Mouse (Mus musculus) intestine, embryonic 15.5 days (tissue): Measurements from ENCODE around the gene Gm10282. TPM values are rescaled to one million over a fixed set of nuclear protein-coding genes. Genes with fewer than 3 reads are reported as not detected.

Experiments
- ATAC-seq: fragments of 200-750 bp; cut with Nextera tagmentation; 2 replicates; pipeline ENCODE4 v1.8.0; 2017; ENCODE audit warnings: moderate TSS enrichment, moderate library complexity
- H3K27ac ChIP-seq: fragments of 300-500 bp; sonication (generic); 2 replicates; pipeline ENCODE4 v1.5.1; 2015; ENCODE audit warnings: mild to moderate bottlenecking, inconsistent platforms
- H3K27me3 ChIP-seq: fragments of 300-500 bp; sonication (generic); replicated peaks from 2 replicates; pipeline ENCODE4 v1.6.1; 2015; ENCODE audit warnings: inconsistent platforms
- H3K36me3 ChIP-seq: fragments of 300-500 bp; sonication (generic); 2 replicates; pipeline ENCODE4 v1.6.1; 2015; ENCODE audit warnings: inconsistent platforms
- H3K4me1 ChIP-seq: fragments of 300-500 bp; sonication (generic); replicated peaks from 2 replicates; pipeline ENCODE4 v1.6.1; 2015; ENCODE audit warnings: inconsistent platforms
- H3K4me2 ChIP-seq: fragments of 300-500 bp; sonication (generic); replicated peaks from 2 replicates; pipeline ENCODE4 v1.6.1; 2015; ENCODE audit warnings: mild to moderate bottlenecking, inconsistent platforms
- H3K4me3 ChIP-seq: fragments of 300-500 bp; sonication (generic); replicated peaks from 2 replicates; pipeline ENCODE4 v1.5.1; 2015; ENCODE audit warnings: inconsistent platforms
- H3K9ac ChIP-seq: fragments of 300-500 bp; sonication (generic); 2 replicates; pipeline ENCODE4 v1.6.1; 2015; ENCODE audit warnings: inconsistent platforms
- H3K9me3 ChIP-seq: fragments of 300-500 bp; sonication (generic); 2 replicates; pipeline ENCODE4 v1.6.1; 2016; ENCODE audit warnings: inconsistent platforms
- WGBS: fragments of 180-500 bp; shearing (Covaris S2); methylation state at CpG from one replicate; pipeline ENCODE4 v1.1.7; 2015; 5-methylcytosine and 5-hydroxymethylcytosine counted together
- polyA plus RNA-seq: library from polyadenylated mRNA; unstranded; fragments of >200 nt; fragmentation: Nextera tagmentation; extraction: Ambion mirVana; gene quantifications from 2 replicates; pipeline ENCODE4 v1.2.1, GENCODE M21; 2015

The Gm10282 gene
- polyA plus RNA-seq, 1 experiment from 2014 or later: 24.3 TPM

- H3K4me1 ChIP-seq: no peaks in the 10 kb centered on the region
- no peak overlapping the region for H3K4me2 ChIP-seq
- H3K9me3 ChIP-seq: no peaks in the 10 kb centered on the region
- H3K36me3 ChIP-seq: 0 out of 2 replicates have a peak, but pooled peaks cover 15% of the 10 kb centered on the region
- H3K4me3 ChIP-seq: no peak overlapping the region
- H3K9ac ChIP-seq: no peak overlapping the region
- ATAC-seq: no peak
- H3K27ac ChIP-seq: no peak overlapping the region
- no peaks in the 10 kb centered on the region for H3K27me3 ChIP-seq
These were observed 32.0 kb upstream of the Gm10282 start for GRCm38 (mm10) chr8:72337034-72337433.

GRCm38 (mm10) chr8:72336273-72336672 lies 31.2 kb upstream of the Gm10282 start:
- H3K36me3 ChIP-seq: 0 out of 2 replicates have a peak, but pooled peaks cover 15% of the 10 kb centered on the region
- no peak overlapping the region for H3K4me2 ChIP-seq
- 62% methylated on average over 2 of the region's 2 CpGs for WGBS
- no peak overlapping the region for H3K27ac ChIP-seq
- H3K9me3 ChIP-seq: no peaks in the 10 kb centered on the region
- no peaks in the 10 kb centered on the region for H3K27me3 ChIP-seq
- no peak overlapping the region for H3K4me3 ChIP-seq
- H3K9ac ChIP-seq: no peak overlapping the region
- no peaks in the 10 kb centered on the region for H3K4me1 ChIP-seq
- no peak for ATAC-seq

- H3K27me3 ChIP-seq: no peaks in the 10 kb centered on the region
- no peaks in the 10 kb centered on the region for H3K4me1 ChIP-seq
- no peak overlapping the region for H3K9ac ChIP-seq
- WGBS: 75% methylated on average over 4 of the region's 4 CpGs
- 0 out of 2 replicates have a peak, but pooled peaks cover 8% of the 10 kb centered on the region for H3K36me3 ChIP-seq
- no peaks in the 10 kb centered on the region for H3K9me3 ChIP-seq
- no peak overlapping the region for H3K4me3 ChIP-seq
- H3K27ac ChIP-seq: no peak overlapping the region
- H3K4me2 ChIP-seq: no peak overlapping the region
- ATAC-seq: no peak
These were observed 29.1 kb upstream of the Gm10282 start for GRCm38 (mm10) chr8:72334144-72334641.

- H3K9ac ChIP-seq: no peak overlapping the region
- H3K4me1 ChIP-seq: no peaks in the 10 kb centered on the region
- 55% methylated on average over 3 of the region's 3 CpGs for WGBS
- H3K27ac ChIP-seq: no peak overlapping the region
- no peaks in the 10 kb centered on the region for H3K27me3 ChIP-seq
- ATAC-seq: no peak
- no peak overlapping the region for H3K4me3 ChIP-seq
- no peak overlapping the region for H3K4me2 ChIP-seq
- H3K9me3 ChIP-seq: no peaks in the 10 kb centered on the region
- 0 out of 2 replicates have a peak, but pooled peaks cover 3% of the 10 kb centered on the region for H3K36me3 ChIP-seq
These were observed 28.5 kb upstream of the Gm10282 start for GRCm38 (mm10) chr8:72333429-72334143.

- no peaks in the 10 kb centered on the region for H3K27me3 ChIP-seq
- H3K36me3 ChIP-seq: no peaks in the 10 kb centered on the region
- WGBS: 87% methylated on average over 4 of the region's 4 CpGs
- no peaks in the 10 kb centered on the region for H3K9me3 ChIP-seq
- no peaks in the 10 kb centered on the region for H3K4me1 ChIP-seq
- no peak overlapping the region for H3K27ac ChIP-seq
- no peak overlapping the region for H3K4me2 ChIP-seq
- ATAC-seq: no peak
- H3K4me3 ChIP-seq: no peak overlapping the region
- no peak overlapping the region for H3K9ac ChIP-seq
These were observed 26.6 kb upstream of the Gm10282 start for GRCm38 (mm10) chr8:72331631-72332030.

- no peak for ATAC-seq
- Histone ChIP-seq H3K4me3 (no peak overlapping the region), H3K27me3 (no peaks in the 10 kb centered on the region), H3K9me3 (no peaks in the 10 kb centered on the region), H3K9ac (no peak overlapping the region), H3K4me2 (no peak overlapping the region), H3K27ac (no peak overlapping the region), H3K4me1 (no peaks in the 10 kb centered on the region), H3K36me3 (no peaks in the 10 kb centered on the region)
- WGBS: 82% methylated on average over 6 of the region's 6 CpGs
These were observed 25.9 kb upstream of the Gm10282 start for GRCm38 (mm10) chr8:72330806-72331516.

GRCm38 (mm10) chr8:72329116-72329515 lies 24.1 kb upstream of the Gm10282 start:
- Histone ChIP-seq H3K27me3 (no peaks in the 10 kb centered on the region), H3K9me3 (no peaks in the 10 kb centered on the region), H3K4me1 (no peaks in the 10 kb centered on the region), H3K36me3 (no peaks in the 10 kb centered on the region), H3K4me3 (no peak overlapping the region), H3K9ac (no peak overlapping the region), H3K4me2 (no peak overlapping the region), H3K27ac (no peak overlapping the region)
- WGBS: 85% methylated on average over 3 of the region's 3 CpGs
- ATAC-seq: no peak

GRCm38 (mm10) chr8:72324708-72325107 lies 19.6 kb upstream of the Gm10282 start:
- Histone ChIP-seq H3K4me2 (no peak overlapping the region), H3K4me1 (peaks cover 6% of the 10 kb centered on the region), H3K36me3 (no peaks in the 10 kb centered on the region), H3K9ac (no peak overlapping the region), H3K4me3 (no peak overlapping the region), H3K27me3 (peaks cover 15% of the 10 kb centered on the region), H3K27ac (no peak overlapping the region), H3K9me3 (no peaks in the 10 kb centered on the region)
- no peak for ATAC-seq
- 65% methylated on average over 2 of the region's 2 CpGs for WGBS

- ATAC-seq: no peak
- 83% methylated on average over 10 of the region's 10 CpGs for WGBS
- H3K9ac ChIP-seq: no peak overlapping the region
- peaks cover 20% of the 10 kb centered on the region for H3K27me3 ChIP-seq
- H3K4me1 ChIP-seq: peaks cover 12% of the 10 kb centered on the region
- H3K9me3 ChIP-seq: no peaks in the 10 kb centered on the region
- H3K27ac ChIP-seq: no peak overlapping the region
- no peaks in the 10 kb centered on the region for H3K36me3 ChIP-seq
- no peak overlapping the region for H3K4me2 ChIP-seq
- H3K4me3 ChIP-seq: no peak overlapping the region
These were observed 19.1 kb upstream of the Gm10282 start for GRCm38 (mm10) chr8:72324036-72324706.

GRCm38 (mm10) chr8:72323131-72323725 lies 18.2 kb upstream of the Gm10282 start:
- Histone ChIP-seq H3K27ac (no peak overlapping the region), H3K27me3 (peaks cover 24% of the 10 kb centered on the region), H3K4me2 (no peak overlapping the region), H3K4me3 (no peak overlapping the region), H3K9ac (no peak overlapping the region), H3K4me1 (peaks cover 16% of the 10 kb centered on the region), H3K9me3 (no peaks in the 10 kb centered on the region), H3K36me3 (no peaks in the 10 kb centered on the region)
- 62% methylated on average over 6 of the region's 6 CpGs for WGBS
- ATAC-seq: no peak

- no peak overlapping the region for H3K4me3 ChIP-seq
- 66% methylated on average over 7 of the region's 7 CpGs for WGBS
- no peak overlapping the region for H3K9ac ChIP-seq
These were observed 17.4 kb upstream of the Gm10282 start for GRCm38 (mm10) chr8:72322471-72322889.

More at GRCm38 (mm10) chr8:72322471-72322889, 17.4 kb upstream of the Gm10282 start:
- no peak for ATAC-seq
- peaks cover 24% of the 10 kb centered on the region for H3K27me3 ChIP-seq
- no peaks in the 10 kb centered on the region for H3K9me3 ChIP-seq
- H3K4me1 ChIP-seq: peaks cover 16% of the 10 kb centered on the region
- no peak overlapping the region for H3K27ac ChIP-seq
- H3K4me2 ChIP-seq: no peak overlapping the region
- H3K36me3 ChIP-seq: no peaks in the 10 kb centered on the region
